Mouse (Mus musculus) testis, postnatal 14 days (tissue): Measurements from ENCODE around the gene Pnlip.

Experiments used
- DNase-seq: peaks from one replicate; pipeline ENCODE4 v3.0.0; 2021; ENCODE audit warnings: low spot score

Gene Pnlip

DNA sequence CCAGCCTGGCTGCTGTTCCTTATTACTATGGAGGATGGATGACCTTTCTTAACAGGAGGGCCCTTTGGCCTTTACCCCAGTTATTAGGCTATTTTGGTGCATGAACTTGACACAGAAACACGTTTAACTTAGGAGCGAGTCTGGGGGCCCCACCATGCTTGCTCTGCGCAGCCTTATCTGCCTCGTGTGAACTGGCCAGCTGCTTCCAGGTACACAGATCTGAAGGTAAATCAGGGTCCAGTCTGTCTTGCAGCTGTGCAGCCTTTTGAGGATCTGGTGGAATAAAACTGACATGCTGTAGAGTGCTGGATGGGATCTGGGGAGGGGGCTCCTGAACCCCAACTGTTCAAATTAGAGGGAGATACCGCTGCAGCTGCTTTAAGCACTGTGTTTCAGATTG lies 75.5 kb downstream of the Pnlip start:
- DNase-seq: no peak

GRCm38 (mm10) chr19:58728445-58729031 lies 76.2 kb downstream of the Pnlip start, which contains the start of gene Pnliprp1:
Gene Pnliprp1, plus strand, starts transcription at chr19:58728887.
- no peak for DNase-seq
